Mouse (Mus musculus) kidney, adult 18-20 months (tissue): ENCODE results near the gene Ccdc134.

ENCODE experiments used
- DNase-seq: peaks from one replicate; pipeline ENCODE4 v3.0.0; 2021

Ccdc134 gene

GRCm38 (mm10) chr15:82175091-82175490, 47.4 kb downstream of the Ccdc134 start:
- no peak for DNase-seq

GRCm38 (mm10) chr15:82177743-82178290, 50.1 kb downstream of the Ccdc134 start:
- no peak for DNase-seq

- DNase-seq: no peak
Measured at GRCm38 (mm10) chr15:82181131-82181530, 53.4 kb downstream of the Ccdc134 start.

GRCm38 (mm10) chr15:82182311-82182710, 54.6 kb downstream of the Ccdc134 start:
- DNase-seq: no peak

DNA sequence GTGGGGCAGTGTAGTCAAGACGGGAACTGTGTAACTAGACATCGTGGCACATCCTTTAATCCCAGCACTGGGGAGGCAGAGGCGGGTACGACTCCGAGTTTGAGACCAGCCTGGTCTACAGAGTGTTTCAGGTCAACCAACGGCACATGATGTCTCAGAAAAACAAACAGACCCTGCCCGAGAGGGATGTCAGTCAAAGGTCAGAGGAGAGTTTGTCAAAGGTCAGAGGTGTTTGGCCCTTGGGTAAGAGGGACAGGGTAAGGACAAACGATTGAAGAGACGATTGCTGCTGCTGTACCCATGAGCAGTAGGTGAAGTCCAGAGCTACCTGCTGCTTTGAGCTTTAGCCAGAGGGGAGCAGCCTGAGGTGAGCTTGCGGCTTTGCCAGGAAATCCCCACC, 55.9 kb downstream of the Ccdc134 start:
- no peak for DNase-seq

GRCm38 (mm10) chr15:82184183-82184582, 56.5 kb downstream of the Ccdc134 start:
- peak; percentile 64 for DNase-seq

GRCm38 (mm10) chr15:82184656-82185055, 56.9 kb downstream of the Ccdc134 start:
- DNase-seq: peak; percentile 67

DNA sequence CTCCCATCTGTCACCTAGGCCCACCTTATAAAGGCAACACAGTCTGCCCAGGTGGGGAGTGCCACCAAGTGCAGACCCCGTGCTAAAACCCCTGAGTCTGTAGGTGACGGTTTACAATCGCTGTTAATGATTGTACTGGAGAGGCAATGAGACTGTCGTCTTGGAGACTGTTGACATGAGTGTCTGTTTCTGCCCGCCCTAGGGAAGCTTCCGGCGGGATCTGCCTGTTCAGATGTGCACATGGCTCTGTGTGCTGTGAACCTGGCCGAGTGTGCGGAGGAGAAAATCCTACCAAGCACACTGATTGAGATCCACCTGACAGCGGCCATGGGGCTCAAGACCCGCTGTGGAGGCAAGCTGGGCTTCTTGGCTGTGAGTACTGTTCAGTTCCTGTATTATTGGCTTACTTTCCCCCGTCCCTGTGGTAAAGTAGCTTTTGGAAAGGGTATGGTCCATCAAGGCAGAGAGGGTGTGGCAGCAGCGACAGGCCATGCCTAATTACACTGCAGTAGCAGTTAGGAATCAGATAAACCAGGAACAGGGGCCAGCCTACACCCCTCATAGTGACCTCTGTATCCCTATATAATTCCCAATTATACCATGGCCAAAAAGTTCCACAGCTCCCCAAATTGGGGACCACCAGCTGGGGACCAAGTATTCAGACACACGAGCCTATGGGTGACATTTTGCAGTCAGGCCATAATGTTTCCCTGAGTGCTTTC, 57.5 kb downstream of the Ccdc134 start:
- DNase-seq: no peak

DNA sequence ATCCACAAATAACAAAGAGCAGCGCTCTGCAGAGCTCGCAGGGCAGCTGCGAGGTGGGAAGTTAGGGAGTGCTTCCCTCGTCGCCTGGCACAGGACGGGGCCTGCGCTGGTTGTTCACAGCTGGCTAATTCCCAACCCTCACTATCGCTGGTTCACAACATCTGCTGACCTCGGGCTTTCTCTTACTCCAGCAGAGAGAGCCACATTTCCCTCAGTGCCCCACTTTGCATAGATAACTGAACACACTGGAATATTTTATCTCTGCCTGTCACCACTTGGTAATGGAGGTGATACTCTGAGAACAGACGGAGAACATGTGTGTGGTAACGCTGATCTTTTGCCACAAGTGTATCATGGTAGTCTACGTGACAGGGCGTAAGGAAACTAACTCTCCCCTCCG, 58.4 kb downstream of the Ccdc134 start:
- no peak for DNase-seq

- DNase-seq: no peak
Measured at GRCm38 (mm10) chr15:82186931-82187330, 59.2 kb downstream of the Ccdc134 start.

GRCm38 (mm10) chr15:82187401-82187800, 59.7 kb downstream of the Ccdc134 start:
- no peak for DNase-seq

DNA sequence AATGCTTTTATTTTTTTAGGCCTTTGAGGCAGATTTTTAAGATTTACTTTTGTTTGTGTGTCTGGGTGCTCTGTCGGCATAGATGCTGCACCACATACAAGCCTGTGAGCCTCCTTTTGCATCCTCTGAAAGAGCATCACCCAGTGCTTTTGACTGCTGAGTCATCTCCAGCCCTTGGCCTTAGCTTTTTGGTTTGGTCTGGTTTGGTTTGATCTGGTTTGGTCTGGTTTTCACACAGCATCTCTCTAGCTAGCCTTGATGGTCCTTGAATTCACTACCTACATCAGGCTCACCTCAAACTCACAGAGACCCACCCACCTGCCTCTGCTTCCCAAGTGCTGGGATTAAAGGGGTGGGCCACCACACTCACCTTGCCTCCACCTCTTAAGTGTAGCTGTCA, 60.2 kb downstream of the Ccdc134 start:
- no peak for DNase-seq

DNA sequence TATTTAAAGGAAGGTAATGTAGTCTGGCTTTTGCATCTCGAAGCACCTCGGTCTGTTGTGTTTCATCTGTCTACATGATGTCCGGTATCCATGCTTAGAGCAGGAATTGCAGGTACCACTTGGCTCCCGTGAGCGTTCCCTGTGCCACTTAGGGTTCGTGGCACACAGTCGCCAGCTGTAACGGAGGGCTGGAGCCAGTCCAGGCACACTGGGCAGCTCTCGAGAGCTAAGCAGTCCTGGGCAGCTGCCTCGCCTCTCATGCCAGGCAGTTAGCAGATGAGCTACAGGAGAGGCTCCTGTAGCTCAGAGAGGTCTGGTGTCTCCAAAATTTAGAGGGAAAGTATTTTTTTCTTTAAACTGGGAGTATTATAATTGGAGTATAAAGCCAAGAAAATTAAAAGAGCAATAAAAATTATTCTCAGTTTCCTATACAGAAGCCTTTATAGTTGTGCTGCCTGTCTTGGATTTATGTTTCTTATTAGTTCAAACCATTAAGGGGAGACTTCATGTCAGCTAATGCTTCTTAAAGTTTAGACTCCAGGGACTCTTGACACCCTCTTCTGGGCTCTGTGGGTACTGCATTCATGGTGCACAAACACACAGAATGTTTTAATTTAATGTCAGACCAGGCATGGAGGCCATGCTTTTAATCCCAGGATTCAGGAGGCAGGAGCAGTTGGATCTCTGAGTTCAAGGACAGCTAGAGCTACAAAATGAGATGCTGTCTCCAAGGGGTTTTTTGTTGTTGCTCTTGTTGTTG, 60.9 kb downstream of the Ccdc134 start:
- DNase-seq: peak; percentile 46
